Mouse (Mus musculus) liver, embryonic 16.5 days (tissue): ENCODE measurements at regions not wholly inside any gene's neighbourhood (a gene's known extent, or its start where the extent isn't known, plus 50 kb on each side); places are given as distances from the start of the nearest gene placed in this dataset.

Source experiments
- ATAC-seq: fragments of 200-750 bp; cut with Nextera tagmentation; 2 replicates; pipeline ENCODE4 v1.8.0; 2017; ENCODE audit warnings: low read depth, mild to moderate bottlenecking, moderate number of reproducible peaks, moderate library complexity
- H3K27ac ChIP-seq: fragments of 300-500 bp; sonication (generic); 2 replicates; pipeline ENCODE4 v1.5.1; 2014; ENCODE audit warnings: mild to moderate bottlenecking, low read length
- H3K27me3 ChIP-seq: fragments of 300-500 bp; sonication (generic); 2 replicates; pipeline ENCODE4 v1.6.1; 2014; ENCODE audit warnings: low read depth, low read length, mixed read lengths; ENCODE audit not compliant: control insufficient read depth, insufficient read depth
- H3K36me3 ChIP-seq: fragments of 300-500 bp; sonication (generic); 2 replicates; pipeline ENCODE4 v1.6.1; 2014; ENCODE audit warnings: mild to moderate bottlenecking; ENCODE audit not compliant: control insufficient read depth, insufficient read depth
- H3K4me1 ChIP-seq: fragments of 300-500 bp; sonication (generic); 2 replicates; pipeline ENCODE4 v1.6.1; 2014; ENCODE audit warnings: low read depth, low read length, mixed read lengths; ENCODE audit not compliant: control insufficient read depth
- H3K4me2 ChIP-seq: fragments of 300-500 bp; sonication (generic); 2 replicates; pipeline ENCODE4 v1.6.1; 2014; ENCODE audit warnings: low read depth, low read length, mixed read lengths
- H3K4me3 ChIP-seq: fragments of 300-500 bp; sonication (generic); 2 replicates; pipeline ENCODE4 v1.5.1; 2014; ENCODE audit warnings: low read depth, mild to moderate bottlenecking, low read length
- H3K9ac ChIP-seq: fragments of 300-500 bp; sonication (generic); 2 replicates; pipeline ENCODE4 v1.6.1; 2014; ENCODE audit warnings: low read depth, low read length
- H3K9me3 ChIP-seq: fragments of 300-500 bp; sonication (generic); replicated peaks from 2 replicates; pipeline ENCODE4 v1.6.1; 2016; ENCODE audit warnings: low read length; ENCODE audit not compliant: control insufficient read depth
- WGBS: fragments of 180-500 bp; shearing (Covaris S2); extraction: QIAGEN DNeasy Blood & Tissue Kit; methylation state at CpG from one replicate; pipeline ENCODE4 v1.1.7; 2014; ENCODE audit not compliant: insufficient replicate concordance; 5-methylcytosine and 5-hydroxymethylcytosine counted together

DNA sequence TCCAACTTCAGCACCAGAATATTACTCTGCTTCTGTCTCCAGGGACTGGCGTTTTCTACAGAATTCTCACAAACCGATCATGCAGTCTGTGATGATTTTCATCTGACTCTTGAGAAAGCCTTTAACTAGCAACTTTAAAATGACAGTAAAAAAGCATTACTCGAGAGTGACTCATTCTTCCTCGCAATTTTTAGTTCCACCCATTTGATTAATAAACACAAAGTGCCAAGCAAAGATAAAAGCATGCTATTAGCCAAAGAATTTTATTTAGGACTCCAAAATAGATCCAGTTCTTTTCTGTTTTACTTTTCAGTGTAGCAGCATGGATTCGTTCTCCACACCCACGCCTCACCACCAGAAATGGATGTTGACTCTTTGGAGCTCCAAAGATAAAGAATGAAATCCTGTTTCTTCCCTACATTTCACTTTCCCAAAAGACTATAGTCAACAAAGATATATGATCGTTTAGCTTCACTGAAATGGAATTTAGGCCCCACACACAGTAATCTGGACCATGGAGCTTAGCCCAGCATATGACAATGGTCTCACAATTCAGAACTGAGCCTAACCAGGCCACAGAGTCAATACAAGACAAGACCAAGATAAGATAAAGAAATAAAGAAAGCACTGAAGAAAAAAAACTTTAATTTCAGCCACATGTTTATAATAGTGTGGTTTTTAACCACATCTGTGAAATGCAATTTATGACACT is 486.5 kb upstream of the C030005K15Rik start:
- Histone ChIP-seq H3K36me3 (no peaks in the 10 kb centered on the region), H3K4me1 (no peaks in the 10 kb centered on the region), H3K4me3 (no peak overlapping the region), H3K27me3 (no peaks in the 10 kb centered on the region), H3K4me2 (no peak overlapping the region), H3K9ac (no peak overlapping the region), H3K27ac (no peak overlapping the region), H3K9me3 (no peaks in the 10 kb centered on the region)
- 46% methylated on average over 7 of the region's 7 CpGs for WGBS
- no peak for ATAC-seq

DNA sequence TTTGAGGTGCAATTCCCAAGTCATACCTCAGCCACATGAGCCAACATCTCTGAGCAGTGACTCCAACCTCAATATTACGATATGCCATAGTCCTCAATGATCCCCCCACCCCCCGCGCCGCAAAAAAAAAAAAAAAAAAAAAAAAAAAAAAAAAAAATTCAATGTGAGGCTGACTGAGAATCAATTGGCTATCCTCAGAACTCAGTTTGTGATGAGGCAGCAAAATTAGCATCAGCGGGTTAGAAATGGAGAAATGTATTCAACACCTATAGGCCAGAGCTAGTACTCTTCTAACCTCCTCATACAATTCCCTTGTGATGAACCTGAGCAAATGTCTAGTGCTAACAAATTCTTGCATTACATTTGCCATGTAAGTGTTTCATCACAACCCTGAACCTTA is 504.5 kb upstream of the C030005K15Rik start:
- Histone ChIP-seq H3K4me1 (no peaks in the 10 kb centered on the region), H3K4me2 (no peak overlapping the region), H3K4me3 (no peak overlapping the region), H3K36me3 (no peaks in the 10 kb centered on the region), H3K9ac (no peak overlapping the region), H3K27me3 (no peaks in the 10 kb centered on the region), H3K27ac (no peak overlapping the region), H3K9me3 (no peaks in the 10 kb centered on the region)
- 82% methylated on average over 5 of the region's 5 CpGs for WGBS
- no peak for ATAC-seq

DNA sequence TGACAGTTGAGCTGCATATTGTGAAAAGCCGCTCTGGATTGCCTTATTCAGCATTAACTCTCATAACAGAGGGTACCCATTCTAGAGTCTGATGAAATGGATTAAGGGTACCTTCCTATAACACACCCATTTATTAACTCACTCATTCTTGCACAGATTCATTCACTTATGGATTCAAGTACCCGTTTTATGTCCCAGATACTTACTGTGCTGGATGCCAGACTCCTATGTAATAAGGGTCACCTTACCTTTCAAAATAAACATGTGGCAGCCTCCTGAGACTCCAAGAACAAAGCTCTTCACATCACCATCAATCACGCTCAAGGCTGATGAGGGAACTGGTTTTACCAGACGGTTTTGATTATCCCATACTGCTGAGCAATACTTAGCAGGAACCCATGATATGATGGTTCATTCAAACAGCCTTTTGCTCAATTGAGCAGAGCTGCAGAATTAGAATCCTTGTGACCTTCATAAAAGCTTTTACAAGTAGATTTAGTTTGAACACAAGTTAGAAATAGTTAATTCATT is 505.2 kb upstream of the C030005K15Rik start:
- 48% methylated on average over 4 of the region's 4 CpGs for WGBS
- no peak overlapping the region for H3K4me2 ChIP-seq
- H3K27ac ChIP-seq, result no peak overlapping the region
- H3K9ac ChIP-seq, result no peak overlapping the region
- H3K4me3 ChIP-seq, result no peak overlapping the region
- no peaks in the 10 kb centered on the region for H3K9me3 ChIP-seq
- H3K4me1 ChIP-seq, result no peaks in the 10 kb centered on the region
- no peaks in the 10 kb centered on the region for H3K36me3 ChIP-seq
- no peak for ATAC-seq
- H3K27me3 ChIP-seq, result no peaks in the 10 kb centered on the region

DNA sequence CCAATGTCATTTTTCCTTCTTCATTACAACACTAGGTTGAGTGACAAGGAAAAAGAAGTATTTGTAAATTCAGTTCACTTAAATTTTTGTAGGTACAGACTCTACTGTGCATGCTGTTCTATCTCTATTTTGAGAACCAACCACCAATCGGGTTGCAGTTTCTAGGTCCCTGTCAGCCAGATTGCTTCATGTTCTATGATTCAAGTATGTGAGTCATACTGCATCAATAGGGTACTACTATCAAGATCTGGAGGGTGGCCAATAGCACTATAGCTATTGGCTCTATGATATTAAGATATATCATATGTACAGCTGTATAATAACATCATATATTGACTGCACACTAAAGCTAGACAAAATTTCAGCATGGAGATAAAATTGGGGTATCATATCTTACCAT is 521.8 kb upstream of the C030005K15Rik start:
- Histone ChIP-seq H3K4me1 (no peaks in the 10 kb centered on the region), H3K27me3 (no peaks in the 10 kb centered on the region), H3K4me2 (no peak overlapping the region), H3K36me3 (no peaks in the 10 kb centered on the region), H3K27ac (no peak overlapping the region), H3K9ac (no peak overlapping the region), H3K9me3 (no peaks in the 10 kb centered on the region), H3K4me3 (no peak overlapping the region)
- WGBS, result 51% methylated on average over 1 of the region's 1 CpGs
- no peak for ATAC-seq

DNA sequence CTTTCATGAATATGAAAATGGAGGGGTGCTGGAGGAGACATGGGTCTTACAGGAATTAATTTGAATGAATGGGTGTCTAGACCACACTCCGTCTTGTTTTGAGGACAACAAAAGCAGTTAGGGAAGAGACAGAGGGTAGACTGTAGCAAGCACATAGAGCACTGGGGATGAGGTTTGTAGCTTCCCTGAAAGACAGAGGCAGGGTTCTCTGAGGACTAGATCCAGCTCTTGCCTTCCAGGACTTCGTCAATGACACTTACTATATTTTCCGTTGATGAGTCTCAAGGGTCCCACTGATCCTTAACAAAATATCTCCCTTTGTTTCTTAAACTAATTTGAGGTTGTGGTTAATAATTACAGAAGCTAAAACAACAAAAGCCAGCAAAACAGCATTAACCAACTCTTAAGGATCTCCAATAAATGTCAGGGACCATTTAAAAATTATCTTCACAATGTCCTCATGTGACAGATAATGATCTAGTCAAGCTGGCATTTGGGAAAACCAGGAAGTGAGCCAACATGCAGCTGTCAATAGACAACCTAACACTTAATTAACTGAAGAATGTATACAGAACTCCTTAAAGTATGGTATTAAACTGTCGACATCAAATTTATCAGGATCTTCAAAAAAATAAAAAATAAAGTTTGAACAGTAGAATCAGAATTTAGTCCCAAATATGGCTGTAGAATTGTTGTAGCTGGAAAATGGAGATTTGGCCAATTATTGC is 531.6 kb upstream of the C030005K15Rik start:
- H3K27me3 ChIP-seq, result no peaks in the 10 kb centered on the region
- no peaks in the 10 kb centered on the region for H3K36me3 ChIP-seq
- WGBS, result 59% methylated on average over 4 of the region's 4 CpGs
- H3K9ac ChIP-seq, result no peak overlapping the region
- no peak overlapping the region for H3K4me2 ChIP-seq
- ATAC-seq, result no peak
- no peaks in the 10 kb centered on the region for H3K4me1 ChIP-seq
- H3K9me3 ChIP-seq, result no peaks in the 10 kb centered on the region; the same call in 1 of the 2 replicates
- H3K4me3 ChIP-seq, result no peak overlapping the region
- no peak overlapping the region for H3K27ac ChIP-seq

DNA sequence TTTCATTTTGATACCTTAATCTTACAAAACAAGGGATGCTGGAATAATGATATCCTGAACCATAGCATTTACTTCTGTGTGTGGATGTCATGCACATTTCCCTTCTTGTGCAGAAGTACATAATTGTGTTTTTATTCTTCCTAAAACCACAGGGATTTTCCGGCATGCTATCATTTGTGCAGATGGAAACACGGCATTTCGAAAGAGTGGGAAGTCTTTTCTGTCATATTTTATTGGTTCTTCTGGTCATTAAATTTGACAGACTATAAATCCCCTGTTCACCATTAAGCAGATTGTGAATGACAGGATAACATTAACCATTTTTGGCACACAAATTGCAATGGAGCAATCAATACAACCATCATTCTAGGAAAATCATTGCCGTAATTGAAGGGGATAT is 532.7 kb upstream of the C030005K15Rik start:
- Histone ChIP-seq H3K9ac (no peak overlapping the region), H3K4me3 (no peak overlapping the region), H3K27ac (no peak overlapping the region), H3K27me3 (no peaks in the 10 kb centered on the region), H3K4me1 (no peaks in the 10 kb centered on the region), H3K9me3 (no peaks in the 10 kb centered on the region; the same call in 1 of the 2 replicates), H3K4me2 (no peak overlapping the region), H3K36me3 (no peaks in the 10 kb centered on the region)
- no peak for ATAC-seq
- WGBS, result 80% methylated on average over 4 of the region's 4 CpGs

DNA sequence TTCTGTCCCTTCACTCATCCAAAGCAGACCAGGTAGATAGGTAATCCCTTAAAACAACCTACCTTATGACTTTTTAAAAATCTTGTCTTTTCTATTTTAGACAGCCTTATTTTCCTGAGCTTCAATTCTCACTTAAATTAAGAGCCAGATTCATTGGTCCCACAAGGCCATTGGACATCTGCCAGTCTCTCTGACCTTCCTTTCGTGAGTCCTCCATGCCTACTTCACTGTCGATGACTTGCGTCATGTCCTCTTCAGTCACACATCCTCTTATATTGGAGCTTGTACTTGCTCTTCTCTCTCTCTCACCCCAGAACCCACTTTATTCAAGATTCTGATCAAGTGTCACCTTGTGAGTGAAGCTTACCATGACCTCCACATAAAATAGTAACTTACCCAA is 542.0 kb upstream of the C030005K15Rik start:
- Histone ChIP-seq H3K36me3 (no peaks in the 10 kb centered on the region), H3K9me3 (no peaks in the 10 kb centered on the region), H3K4me2 (no peak overlapping the region), H3K27me3 (no peaks in the 10 kb centered on the region), H3K9ac (no peak overlapping the region), H3K4me3 (no peak overlapping the region), H3K4me1 (no peaks in the 10 kb centered on the region), H3K27ac (no peak overlapping the region)
- no peak for ATAC-seq
- 66% methylated on average over 3 of the region's 3 CpGs for WGBS

DNA sequence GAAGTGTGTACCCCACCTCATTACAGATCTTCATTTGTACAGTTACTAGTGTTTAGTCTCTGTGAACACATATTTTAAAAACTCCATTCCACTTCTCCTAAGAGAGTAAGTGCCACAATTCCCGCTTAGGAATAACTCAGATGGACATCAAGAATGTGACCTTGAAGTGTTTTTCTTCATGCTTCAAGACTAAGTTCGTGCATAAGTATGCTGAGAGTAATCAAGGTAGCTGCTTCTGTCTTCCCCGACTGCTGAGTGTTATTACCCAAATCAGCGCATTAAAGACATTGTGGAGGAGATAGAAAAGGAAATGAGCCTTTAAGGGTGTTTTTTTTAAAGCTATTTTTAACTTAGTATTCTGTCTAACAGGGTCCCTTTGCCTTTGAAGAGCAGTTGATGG is 565.1 kb upstream of the C030005K15Rik start:
- Histone ChIP-seq H3K9me3 (no peaks in the 10 kb centered on the region), H3K36me3 (no peaks in the 10 kb centered on the region), H3K4me2 (no peak overlapping the region), H3K4me3 (no peak overlapping the region), H3K4me1 (no peaks in the 10 kb centered on the region), H3K9ac (no peak overlapping the region), H3K27ac (no peak overlapping the region), H3K27me3 (no peaks in the 10 kb centered on the region)
- no peak for ATAC-seq
- WGBS, result 37% methylated on average over 4 of the region's 4 CpGs

DNA sequence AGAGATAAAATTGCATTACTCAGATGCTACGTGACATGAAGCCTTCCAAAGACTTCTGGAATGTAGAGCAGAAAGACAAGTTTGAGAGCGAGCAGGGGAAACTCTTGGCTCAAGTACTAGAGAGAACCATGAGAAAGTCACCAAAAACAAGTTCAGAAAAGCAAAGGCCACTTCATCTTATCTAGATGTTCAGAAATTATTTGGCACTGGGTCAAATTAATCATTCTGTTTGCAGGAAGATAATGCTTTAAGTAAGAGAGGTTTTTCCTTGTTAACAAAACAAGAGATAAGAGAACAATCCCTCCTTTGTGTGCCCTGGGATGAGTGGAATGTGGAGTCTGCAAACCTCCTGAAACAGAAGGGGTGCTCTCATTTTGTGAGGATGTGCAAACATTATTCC is 565.6 kb upstream of the C030005K15Rik start:
- no peaks in the 10 kb centered on the region for H3K9me3 ChIP-seq
- no peak overlapping the region for H3K27ac ChIP-seq
- ATAC-seq, result no peak
- no peak overlapping the region for H3K4me3 ChIP-seq
- H3K4me2 ChIP-seq, result no peak overlapping the region
- H3K36me3 ChIP-seq, result no peaks in the 10 kb centered on the region
- WGBS, result 45% methylated on average over 2 of the region's 2 CpGs
- no peaks in the 10 kb centered on the region for H3K27me3 ChIP-seq
- no peaks in the 10 kb centered on the region for H3K4me1 ChIP-seq
- no peak overlapping the region for H3K9ac ChIP-seq
